Mouse (Mus musculus) retina, postnatal 1 day (tissue): ENCODE measurements at regions not wholly inside any gene's neighbourhood (a gene's known extent, or its start where the extent isn't known, plus 50 kb on each side); places are given as distances from the start of the nearest gene placed in this dataset.

Experiments
- DNase-seq: peaks from one replicate; pipeline ENCODE4 v3.0.0-alpha.2; 2012

- DNase-seq = no peak
These were observed 60.4 kb upstream of the Thpo start for GRCm38 (mm10) chr16:20794721-20795120.
